Mouse (Mus musculus): ENCODE data around the gene Ctnnbl1. TPM values are rescaled to one million over a fixed set of nuclear protein-coding genes. Genes with fewer than 3 reads are reported as not detected.

Ctnnbl1 gene
- total RNA-seq, 2 experiments from 2014 or later: 28.1 to 39.6 TPM

- no peak for ATAC-seq (replicated peaks; ENCODE audit: low FRiP score, low TSS enrichment, poor library complexity, severe bottlenecking)
Measured at GRCm38 (mm10) chr2:157855814-157856213, 118.6 kb downstream of the Ctnnbl1 start.

- no peak for ATAC-seq (replicated peaks; ENCODE audit: low FRiP score, low TSS enrichment, poor library complexity, severe bottlenecking)
Measured at GRCm38 (mm10) chr2:157857496-157857895, 120.3 kb downstream of the Ctnnbl1 start.

GRCm38 (mm10) chr2:157858317-157858716 is 121.1 kb downstream of the Ctnnbl1 start:
- ATAC-seq (replicated peaks; ENCODE audit: low FRiP score, low TSS enrichment, poor library complexity, severe bottlenecking): no peak

- no peak for ATAC-seq (replicated peaks; ENCODE audit: low FRiP score, low TSS enrichment, poor library complexity, severe bottlenecking)
Measured at GRCm38 (mm10) chr2:157859046-157859701, 122.0 kb downstream of the Ctnnbl1 start.

- peak; percentile 77 for ATAC-seq (replicated peaks; ENCODE audit: low FRiP score, low TSS enrichment, poor library complexity, severe bottlenecking)
Measured at GRCm38 (mm10) chr2:157861273-157861944, 124.2 kb downstream of the Ctnnbl1 start.

- no peak for ATAC-seq (replicated peaks; ENCODE audit: low FRiP score, low TSS enrichment, poor library complexity, severe bottlenecking)
Measured at GRCm38 (mm10) chr2:157862306-157862705, 125.1 kb downstream of the Ctnnbl1 start.

GRCm38 (mm10) chr2:157867126-157867525 is 129.9 kb downstream of the Ctnnbl1 start:
- no peak for ATAC-seq (replicated peaks; ENCODE audit: low FRiP score, low TSS enrichment, poor library complexity, severe bottlenecking)

- ATAC-seq (replicated peaks; ENCODE audit: low FRiP score, low TSS enrichment, poor library complexity, severe bottlenecking): no peak
Measured at GRCm38 (mm10) chr2:157870247-157870646, 133.0 kb downstream of the Ctnnbl1 start.

GRCm38 (mm10) chr2:157873223-157873622 is 136.0 kb downstream of the Ctnnbl1 start:
- no peak for ATAC-seq (replicated peaks; ENCODE audit: low FRiP score, low TSS enrichment, poor library complexity, severe bottlenecking)

GRCm38 (mm10) chr2:157873691-157874090 is 136.5 kb downstream of the Ctnnbl1 start:
- ATAC-seq (replicated peaks; ENCODE audit: low FRiP score, low TSS enrichment, poor library complexity, severe bottlenecking): no peak

GRCm38 (mm10) chr2:157875111-157875510 is 137.9 kb downstream of the Ctnnbl1 start:
- ATAC-seq (replicated peaks; ENCODE audit: low FRiP score, low TSS enrichment, poor library complexity, severe bottlenecking): no peak

- no peak for ATAC-seq (replicated peaks; ENCODE audit: low FRiP score, low TSS enrichment, poor library complexity, severe bottlenecking)
Measured at GRCm38 (mm10) chr2:157877394-157877793, 140.2 kb downstream of the Ctnnbl1 start.

GRCm38 (mm10) chr2:157877967-157878366 is 140.8 kb downstream of the Ctnnbl1 start:
- no peak for ATAC-seq (replicated peaks; ENCODE audit: low FRiP score, low TSS enrichment, poor library complexity, severe bottlenecking)

- no peak for ATAC-seq (replicated peaks; ENCODE audit: low FRiP score, low TSS enrichment, poor library complexity, severe bottlenecking)
Measured at GRCm38 (mm10) chr2:157881939-157882338, 144.7 kb downstream of the Ctnnbl1 start.

GRCm38 (mm10) chr2:157887275-157888025 is 150.2 kb downstream of the Ctnnbl1 start:
- ATAC-seq (replicated peaks; ENCODE audit: low FRiP score, low TSS enrichment, poor library complexity, severe bottlenecking): no peak

GRCm38 (mm10) chr2:157891166-157891565 is 154.0 kb downstream of the Ctnnbl1 start:
- no peak for ATAC-seq (replicated peaks; ENCODE audit: low FRiP score, low TSS enrichment, poor library complexity, severe bottlenecking)

- ATAC-seq (replicated peaks; ENCODE audit: low FRiP score, low TSS enrichment, poor library complexity, severe bottlenecking): no peak
Measured at GRCm38 (mm10) chr2:157897131-157897530, 159.9 kb downstream of the Ctnnbl1 start.

- peak; percentile 92 for ATAC-seq (replicated peaks; ENCODE audit: low FRiP score, low TSS enrichment, poor library complexity, severe bottlenecking)
Measured at GRCm38 (mm10) chr2:157913204-157913636, 176.0 kb downstream of the Ctnnbl1 start.

GRCm38 (mm10) chr2:157913705-157914104 is 176.5 kb downstream of the Ctnnbl1 start:
- no peak for ATAC-seq (replicated peaks; ENCODE audit: low FRiP score, low TSS enrichment, poor library complexity, severe bottlenecking)

GRCm38 (mm10) chr2:157914105-157914764 is 177.0 kb downstream of the Ctnnbl1 start, which contains the start of gene Vstm2l:
Gene Vstm2l (plus strand): TSS chr2:157914653.
- ATAC-seq (replicated peaks; ENCODE audit: low FRiP score, low TSS enrichment, poor library complexity, severe bottlenecking): no peak

Measured in megakaryocyte-erythroid progenitor cell, adult 5-6 weeks (primary cell).